In genomic region chr2:152128597-152128996, GRCm38 (mm10) we compare ENCODE assay signal across 28 mouse cellular contexts. TPM values are rescaled to one million over a fixed set of nuclear protein-coding genes. Genes with fewer than 3 reads are reported as not detected.
DNase-seq lines count a peak whose midpoint lies in the region; ATAC-seq and TF ChIP-seq lines count a peak whose summit lies in the region.
"Had no signal": no experiment of that assay in that cellular context is flagged by ENCODE, and none has a peak within 500 bp of the region (broad histone marks: within the 10 kb centered on the region; RNA-seq: fewer than 3 reads in every experiment).

No protein-coding gene starts in this region.

- H3K4me2 ChIP-seq in midbrain, postnatal 0 days (ENCODE audit: low read depth, low read length, poor library complexity, severe bottlenecking) = no peak overlapping the region
- no peak overlapping the region for H3K4me2 ChIP-seq in midbrain, embryonic 14.5 days (ENCODE audit: low read length)
- H3K4me2 ChIP-seq: forebrain, embryonic 13.5 days; hindbrain, embryonic 13.5 days; limb, embryonic 15.5 days; lung, embryonic 15.5 days; neural tube, embryonic 15.5 days had no signal

- 0 out of 2 replicates have a peak, but pooled peaks have one; percentile 29 for TF ChIP-seq EP300 in ES-Bruce4 (IDR thresholded peaks at IDR 0.05; ENCODE audit: insufficient read depth, low read depth, low read length)

- 0 out of 2 replicates have a peak, but pooled peaks have one; percentile 5 for TF ChIP-seq CTCF in layer of hippocampus, adult 2 months (conservative IDR thresholded peaks at IDR 0.05)
- 0 out of 2 replicates have a peak, but pooled peaks have one; percentile 7 for TF ChIP-seq CTCF in midbrain, postnatal 0 days (IDR thresholded peaks at IDR 0.05)
- TF ChIP-seq CTCF in ES-Bruce4 (IDR thresholded peaks at IDR 0.05; ENCODE audit: low read depth, low read length) = peak; percentile 70
- peak; percentile 27; the same call in 1 of the 2 replicates for TF ChIP-seq CTCF in small intestine, adult 2 months (IDR thresholded peaks at IDR 0.05; ENCODE audit: extremely low read depth, insufficient read length, insufficient replicate concordance, low read depth, low read length)

- H3K4me3 ChIP-seq in layer of hippocampus, adult 2 months = no peak overlapping the region
- H3K4me3 ChIP-seq in midbrain, postnatal 0 days (ENCODE audit: low read depth, low read length) = no peak overlapping the region
- H3K4me3 ChIP-seq in midbrain, embryonic 14.5 days (replicated peaks; ENCODE audit: low read depth, low read length) = no peak overlapping the region
- H3K4me3 ChIP-seq in ES-Bruce4 (ENCODE audit: low read depth, low read length) = no peak overlapping the region
- H3K4me3 ChIP-seq in small intestine, adult 2 months (ENCODE audit: low read depth, low read length) = no peak overlapping the region
- H3K4me3 ChIP-seq: forebrain, embryonic 13.5 days; gastrocnemius, adult 2 months; hindbrain, embryonic 13.5 days; left cerebral cortex, adult 2 months; limb, embryonic 15.5 days; lung, embryonic 15.5 days; midbrain, embryonic 10.5 days; neural tube, embryonic 15.5 days had no signal

- DNase-seq in layer of hippocampus, adult 2 months (ENCODE audit: low spot score in 2 of 2) = no peak
- no peak for DNase-seq in layer of hippocampus, adult 9-10 months (ENCODE audit: low spot score)
- no peak for DNase-seq in midbrain, postnatal 0 days (ENCODE audit: low spot score)
- DNase-seq in midbrain, embryonic 14.5 days = no peak
- DNase-seq in urinary bladder, postnatal 25 days (ENCODE audit: low spot score) = no peak
- DNase-seq: adrenal gland, adult 8-10 months; cerebellum, adult 18-20 months; cerebellum, postnatal 14 days; gastrocnemius, adult 2 months; kidney, adult 8-10 months; left cerebral cortex, postnatal 4 days; thymus, postnatal 36 days had no signal

- H3K4me1 ChIP-seq in midbrain, postnatal 0 days (ENCODE audit: insufficient read depth, low read length) = no peaks in the 10 kb centered on the region
- H3K4me1 ChIP-seq in midbrain, embryonic 14.5 days (ENCODE audit: control insufficient read depth, insufficient read depth, low read length) = no peaks in the 10 kb centered on the region
- peaks cover 4% of the 10 kb centered on the region for H3K4me1 ChIP-seq in ES-Bruce4 (ENCODE audit: control insufficient read depth, insufficient read depth, low read length)
- H3K4me1 ChIP-seq in small intestine, adult 2 months (ENCODE audit: control insufficient read depth, insufficient read depth, insufficient read length, low read length) = no peaks in the 10 kb centered on the region
- H3K4me1 ChIP-seq: forebrain, embryonic 13.5 days; hindbrain, embryonic 13.5 days; midbrain, embryonic 10.5 days had no signal

- WGBS in midbrain, postnatal 0 days = 80% methylated on average over 2 of the region's 2 CpGs
- WGBS in midbrain, embryonic 14.5 days = 65% methylated on average over 2 of the region's 2 CpGs
- WGBS in small intestine, adult 2 months = 44% methylated on average over 2 of the region's 2 CpGs

- no peak overlapping the region for H3K9ac ChIP-seq in midbrain, postnatal 0 days (replicated peaks; ENCODE audit: low read length, poor library complexity, severe bottlenecking)
- H3K9ac ChIP-seq in midbrain, embryonic 14.5 days (replicated peaks; ENCODE audit: low read length) = no peak overlapping the region
- no peak overlapping the region for H3K9ac ChIP-seq in ES-Bruce4 (ENCODE audit: low read depth, poor library complexity, severe bottlenecking)
- H3K9ac ChIP-seq: forebrain, embryonic 13.5 days; hindbrain, embryonic 13.5 days; limb, embryonic 15.5 days; lung, embryonic 15.5 days; neural tube, embryonic 15.5 days had no signal

- no peaks in the 10 kb centered on the region for H3K27me3 ChIP-seq in midbrain, postnatal 0 days (ENCODE audit: insufficient read depth, low read length)
- no peaks in the 10 kb centered on the region for H3K27me3 ChIP-seq in midbrain, embryonic 14.5 days (ENCODE audit: control insufficient read depth, insufficient read depth, low read length)
- no peaks in the 10 kb centered on the region for H3K27me3 ChIP-seq in ES-Bruce4 (ENCODE audit: control insufficient read depth, insufficient read depth, low read length, poor library complexity, severe bottlenecking)
- H3K27me3 ChIP-seq in small intestine, adult 2 months (ENCODE audit: control insufficient read depth, insufficient read depth, low read length) = no peaks in the 10 kb centered on the region
- H3K27me3 ChIP-seq: limb, embryonic 15.5 days; lung, embryonic 15.5 days; neural tube, embryonic 15.5 days had no signal

- no peak overlapping the region for H3K27ac ChIP-seq in layer of hippocampus, adult 2 months
- H3K27ac ChIP-seq in midbrain, postnatal 0 days (ENCODE audit: low read depth, low read length) = no peak overlapping the region
- no peak overlapping the region for H3K27ac ChIP-seq in midbrain, embryonic 14.5 days (replicated peaks; ENCODE audit: low read depth, low read length)
- no peak overlapping the region for H3K27ac ChIP-seq in ES-Bruce4 (ENCODE audit: insufficient read depth, low read length)
- H3K27ac ChIP-seq in small intestine, adult 2 months (ENCODE audit: insufficient read depth, low read depth, low read length) = no peak overlapping the region
- H3K27ac ChIP-seq: forebrain, embryonic 13.5 days; gastrocnemius, adult 2 months; hindbrain, embryonic 13.5 days; left cerebral cortex, adult 2 months; limb, embryonic 15.5 days; lung, embryonic 15.5 days; midbrain, embryonic 10.5 days; neural tube, embryonic 15.5 days had no signal

- H3K36me3 ChIP-seq in midbrain, postnatal 0 days (ENCODE audit: insufficient read depth, low read length) = no peaks in the 10 kb centered on the region
- no peaks in the 10 kb centered on the region for H3K36me3 ChIP-seq in midbrain, embryonic 14.5 days (ENCODE audit: control insufficient read depth, insufficient read depth, low read length)
- no peaks in the 10 kb centered on the region for H3K36me3 ChIP-seq in ES-Bruce4 (ENCODE audit: control insufficient read depth, insufficient read depth, low read length, poor library complexity, severe bottlenecking)
- no peaks in the 10 kb centered on the region for H3K36me3 ChIP-seq in small intestine, adult 2 months (ENCODE audit: control insufficient read depth, insufficient read depth, low read length)
- H3K36me3 ChIP-seq: hindbrain, embryonic 13.5 days; limb, embryonic 15.5 days; lung, embryonic 15.5 days; midbrain, embryonic 10.5 days; neural tube, embryonic 15.5 days had no signal

- TF ChIP-seq POLR2A in ES-Bruce4 (IDR thresholded peaks at IDR 0.05; ENCODE audit: insufficient read depth, low read length) = no peak
- TF ChIP-seq POLR2A in small intestine, adult 2 months (IDR thresholded peaks at IDR 0.05; ENCODE audit: low read depth, low read length) = no peak

- no peak for ATAC-seq in midbrain, postnatal 0 days (ENCODE audit: low FRiP score)
- ATAC-seq in midbrain, embryonic 14.5 days (ENCODE audit: low FRiP score, low TSS enrichment) = no peak
- ATAC-seq: activated CD4-positive, CD25-positive, alpha-beta regulatory T cell, adult 4 months; forebrain, embryonic 13.5 days; inflammation-experienced regulatory T-cells, adult 6 months had no signal

- no peaks in the 10 kb centered on the region for H3K9me3 ChIP-seq in midbrain, postnatal 0 days (ENCODE audit: low read length)
- H3K9me3 ChIP-seq in midbrain, embryonic 14.5 days (ENCODE audit: control insufficient read depth, low read length) = no peaks in the 10 kb centered on the region
- H3K9me3 ChIP-seq in ES-Bruce4 (replicated peaks; ENCODE audit: control insufficient read depth, insufficient read depth, low read length, poor library complexity, severe bottlenecking) = no peaks in the 10 kb centered on the region
- H3K9me3 ChIP-seq: forebrain, embryonic 13.5 days; hindbrain, embryonic 13.5 days; limb, embryonic 15.5 days; lung, embryonic 15.5 days; midbrain, embryonic 10.5 days; neural tube, embryonic 15.5 days had no signal

RNA-seq across cellular contexts. Expression of gene Tcf15, which starts 14.8 kb away (rescaled TPM):
- total RNA-seq in layer of hippocampus, adult 2 months (2021) = 1 to 10 TPM; 2.7 to 5.1 TPM
- 2.7 TPM in 1 of 2 replicates, not detected in the other for total RNA-seq in midbrain, postnatal 0 days (2014; rRNA removed)
- 0.58 and 0.90 TPM in 2 replicates for polyA plus RNA-seq in midbrain, postnatal 0 days (2015; fragmentation: Nextera tagmentation; extraction: Ambion mirVana)
- 0.76 and 0.96 TPM in 2 replicates for polyA plus RNA-seq in midbrain, embryonic 14.5 days (2014; fragmentation: Nextera tagmentation; extraction: Ambion mirVana)
- polyA plus RNA-seq in ES-Bruce4 (2011; ENCODE audit: insufficient read depth, insufficient read length, low read depth, missing spikeins) = 8.3 and 8.5 TPM in 2 replicates
- 5.6 and 6.4 TPM in 2 replicates for polyA plus RNA-seq in small intestine, adult 2 months (2012; rRNA removed)
- polyA plus RNA-seq: activated CD4-positive, CD25-positive, alpha-beta regulatory T cell, adult 4 months; C2C12; inflammation-experienced regulatory T-cells, adult 6 months had no signal

RNA-seq across cellular contexts. Expression of gene Srxn1, which starts 23.3 kb away (rescaled TPM):
- 10 to 100 TPM; 76.0 to 80.6 TPM for total RNA-seq in layer of hippocampus, adult 2 months (2021)
- total RNA-seq in midbrain, postnatal 0 days (2014; rRNA removed) = 24.5 and 46.1 TPM in 2 replicates
- 24.8 and 29.5 TPM in 2 replicates for polyA plus RNA-seq in midbrain, postnatal 0 days (2015; fragmentation: Nextera tagmentation; extraction: Ambion mirVana)
- polyA plus RNA-seq in midbrain, embryonic 14.5 days (2014; fragmentation: Nextera tagmentation; extraction: Ambion mirVana) = 11.5 and 17.4 TPM in 2 replicates
- 18.1 TPM in 2 replicates for polyA plus RNA-seq in ES-Bruce4 (2011; ENCODE audit: insufficient read depth, insufficient read length, low read depth, missing spikeins)
- polyA plus RNA-seq in small intestine, adult 2 months (2012; rRNA removed) = 184 and 579 TPM in 2 replicates

RNA-seq across cellular contexts. Expression of gene Scrt2, which starts 47.3 kb away (rescaled TPM):
- total RNA-seq in layer of hippocampus, adult 2 months (2021) = 10 to 100 TPM; 24.4 to 25.4 TPM
- total RNA-seq in midbrain, postnatal 0 days (2014; rRNA removed) = 6.7 and 10.8 TPM in 2 replicates
- polyA plus RNA-seq in midbrain, postnatal 0 days (2015; fragmentation: Nextera tagmentation; extraction: Ambion mirVana) = 2.2 and 2.3 TPM in 2 replicates
- polyA plus RNA-seq in midbrain, embryonic 14.5 days (2014; fragmentation: Nextera tagmentation; extraction: Ambion mirVana) = 16.4 and 18.4 TPM in 2 replicates
- 0.18 and 0.32 TPM in 2 replicates for polyA plus RNA-seq in ES-Bruce4 (2011; ENCODE audit: insufficient read depth, insufficient read length, low read depth, missing spikeins)
- 0.03 TPM in 1 of 2 replicates, not detected in the other for polyA plus RNA-seq in small intestine, adult 2 months (2012; rRNA removed)
- total RNA-seq: gastrocnemius, adult 2 months; gastrocnemius, postnatal 4 days; heart, adult 8-10 months; heart, postnatal 25 days had no signal
- polyA plus RNA-seq: activated CD4-positive, CD25-positive, alpha-beta regulatory T cell, adult 4 months; C2C12; heart, embryonic 14.5 days; inflammation-experienced regulatory T-cells, adult 6 months; limb, embryonic 15.5 days; lung, embryonic 15.5 days had no signal

Comparison
In these comparisons a context has a peak if more than half of its experiments do, and no peak if none do; other contexts are left out.
1. CTCF ChIP-seq: peak in every context shown above with its lines; median percentile 70 in ES-Bruce4; 27 in small intestine, adult 2 months; 7 in midbrain, postnatal 0 days; 5 in layer of hippocampus, adult 2 months.